Mouse (Mus musculus) C2C12 (cell line): Measurements from ENCODE around the gene Prkab1. TPM values are rescaled to one million over a fixed set of nuclear protein-coding genes. Genes with fewer than 3 reads are reported as not detected.

Experiments used
- H3K27me3 ChIP-seq: one replicate; pipeline ENCODE4 v1.6.1; 2011; ENCODE audit not compliant: control insufficient read depth, insufficient read depth, insufficient read length
- H3K36me3 ChIP-seq: one replicate; pipeline ENCODE4 v1.6.1; 2011; ENCODE audit not compliant: control insufficient read depth, insufficient read depth
- H3K4me3 ChIP-seq: one replicate; pipeline ENCODE4 v1.5.1; 2011; ENCODE audit warnings: mild to moderate bottlenecking, control low read depth; ENCODE audit not compliant: poor library complexity, insufficient read depth, severe bottlenecking
- H3K79me2 ChIP-seq: one replicate; pipeline ENCODE4 v1.6.1; 2011; ENCODE audit not compliant: control insufficient read depth, insufficient read depth
- H3K79me3 ChIP-seq: one replicate; pipeline ENCODE4 v1.6.1; 2011; ENCODE audit warnings: low read depth, control low read depth
- H3ac ChIP-seq: one replicate; pipeline ENCODE3; 2011; ENCODE audit warnings: low read depth; ENCODE audit not compliant: control insufficient read depth, insufficient read length
- CEBPB ChIP-seq: IDR thresholded peaks from one replicate; pipeline ENCODE4 v1.6.1; 2011; ENCODE audit warnings: low read depth, mild to moderate bottlenecking, control low read depth, moderate library complexity
- CTCF ChIP-seq: IDR thresholded peaks from one replicate; pipeline ENCODE4 v1.5.1; 2011; ENCODE audit not compliant: control insufficient read depth, insufficient read depth, insufficient read length
- FOSL1 ChIP-seq: IDR thresholded peaks from one replicate; pipeline ENCODE4 v1.8.0; 2011; ENCODE audit warnings: mild to moderate bottlenecking, low read length; ENCODE audit not compliant: poor library complexity, insufficient read depth, severe bottlenecking
- MAX ChIP-seq: IDR thresholded peaks from one replicate; pipeline ENCODE4 v1.6.1; 2011; ENCODE audit warnings: mild to moderate bottlenecking, control low read depth
- MYOD1 ChIP-seq: IDR thresholded peaks from one replicate; pipeline ENCODE4 v1.6.1; 2011; ENCODE audit warnings: low read depth; ENCODE audit not compliant: control insufficient read depth, insufficient read length
- MYOG ChIP-seq: IDR thresholded peaks from one replicate; pipeline ENCODE4 v1.6.1; 2011; ENCODE audit not compliant: control insufficient read depth, insufficient read length; ENCODE audit errors: extremely low read depth
- USF1 ChIP-seq: IDR thresholded peaks from one replicate; pipeline ENCODE4 v1.6.1; 2011; ENCODE audit warnings: low read depth, mild to moderate bottlenecking, control low read depth, moderate library complexity
- polyA plus RNA-seq: library from polyadenylated mRNA; unstranded; fragments of >200 nt; fragmentation: generic; extraction: Trizol; gene quantifications from one replicate; pipeline ENCODE4 v1.2.1, GENCODE M21; 2012; ENCODE audit warnings: missing spikeins

Gene Prkab1
- polyA plus RNA-seq, 1 experiment, result 48.6 TPM

DNA sequence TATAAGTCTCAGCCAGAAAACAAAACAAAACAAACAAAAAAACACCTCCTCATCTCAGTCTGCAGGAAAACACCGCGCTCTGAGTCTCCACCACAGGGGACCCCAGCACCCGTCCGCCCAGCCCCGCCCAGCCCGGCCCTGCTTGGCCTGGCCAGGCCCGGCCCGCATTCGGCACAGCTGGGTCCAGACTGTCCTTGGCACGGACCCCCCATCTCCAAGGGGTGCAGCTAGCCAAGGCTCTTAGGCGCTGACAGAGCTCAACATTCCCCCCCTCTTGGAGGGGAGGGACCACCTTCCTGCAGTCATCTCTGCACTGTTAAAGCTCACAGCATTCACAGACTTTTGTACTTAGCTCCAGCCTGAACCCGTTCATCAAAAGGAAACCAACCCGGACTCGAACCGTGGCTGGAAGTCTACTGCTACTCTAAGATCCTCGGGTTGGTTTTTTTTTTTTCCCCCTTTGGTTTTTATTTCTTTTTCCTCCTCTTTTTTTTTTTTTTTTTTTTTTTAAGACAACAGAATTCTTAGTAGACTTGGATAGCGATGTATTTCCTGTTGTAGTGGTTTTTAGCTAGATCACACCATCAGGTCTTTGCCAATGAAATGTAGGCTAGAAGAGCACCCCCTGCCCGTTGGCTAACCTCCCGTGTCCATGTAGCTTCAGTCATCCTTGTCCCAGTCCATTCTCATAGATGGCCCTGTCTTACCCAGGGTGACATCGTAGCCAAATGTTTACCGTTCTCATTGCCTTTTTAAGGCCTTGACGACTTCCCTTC is 17.8 kb downstream of the Prkab1 start:
- Histone ChIP-seq H3K79me3 (no peaks in the 10 kb centered on the region), H3K36me3 (peaks cover 10% of the 10 kb centered on the region), H3K79me2 (no peaks in the 10 kb centered on the region), H3K4me3 (no peak overlapping the region), H3K27me3 (no peaks in the 10 kb centered on the region), H3ac (no peak overlapping the region)
- TF ChIP-seq MAX (no peak), MYOD1 (no peak), CEBPB (no peak), CTCF (no peak), FOSL1 (no peak), MYOG (no peak), USF1 (no peak)

DNA sequence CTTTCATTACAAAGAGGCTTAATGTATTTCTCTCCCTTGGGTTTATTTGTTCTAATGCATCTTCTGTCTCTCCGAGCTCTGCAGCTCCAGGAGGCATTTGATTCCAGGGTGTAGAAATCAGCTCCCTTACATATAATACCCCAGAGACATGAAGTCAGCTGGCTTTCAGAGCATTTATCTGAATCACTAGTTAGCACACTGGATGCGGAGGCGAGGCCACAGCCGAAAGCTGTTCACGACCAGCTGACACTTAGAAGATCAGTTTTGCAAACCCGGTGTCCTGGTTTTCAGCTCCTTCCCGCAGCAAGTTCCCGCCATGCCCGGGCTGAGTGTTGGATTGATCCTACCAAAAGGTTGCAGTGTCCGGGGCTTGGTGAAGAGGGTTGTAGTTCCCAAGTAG is 20.0 kb downstream of the Prkab1 start:
- no peak overlapping the region for H3K4me3 ChIP-seq
- H3ac ChIP-seq, result no peak overlapping the region
- no peak for TF ChIP-seq MAX
- TF ChIP-seq MYOG, result no peak
- TF ChIP-seq CTCF, result no peak
- TF ChIP-seq CEBPB, result no peak
- no peak for TF ChIP-seq USF1
- no peak for TF ChIP-seq MYOD1
- no peak for TF ChIP-seq FOSL1
- peaks cover 26% of the 10 kb centered on the region for H3K36me3 ChIP-seq
- no peaks in the 10 kb centered on the region for H3K27me3 ChIP-seq
- no peaks in the 10 kb centered on the region for H3K79me2 ChIP-seq
- H3K79me3 ChIP-seq, result no peaks in the 10 kb centered on the region

- Histone ChIP-seq H3K79me2 (no peaks in the 10 kb centered on the region), H3K4me3 (no peak overlapping the region)
Observed at GRCm38 (mm10) chr5:116003825-116004224, 20.5 kb downstream of the Prkab1 start.

DNA sequence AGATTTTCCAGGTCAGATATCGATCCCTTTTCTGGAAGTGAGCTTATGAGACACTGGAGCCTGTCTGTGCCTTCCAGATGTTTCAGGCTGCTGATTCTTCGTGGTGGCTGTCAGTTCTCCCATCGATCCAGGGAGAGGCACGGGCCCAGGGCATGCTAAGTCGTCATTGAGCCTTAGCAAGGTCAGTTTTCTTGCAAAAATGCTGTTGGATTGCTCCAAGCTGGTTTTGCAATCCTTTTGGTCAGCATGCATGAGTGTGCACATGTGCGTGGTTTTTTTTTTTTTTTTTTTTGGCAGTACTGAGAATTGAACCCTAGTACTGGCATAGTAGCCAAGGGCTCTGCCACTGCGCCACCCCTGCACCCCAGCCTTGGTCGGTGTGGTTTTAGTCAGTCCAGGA is 21.2 kb downstream of the Prkab1 start:
- no peaks in the 10 kb centered on the region for H3K79me2 ChIP-seq
- no peaks in the 10 kb centered on the region for H3K27me3 ChIP-seq
- no peaks in the 10 kb centered on the region for H3K79me3 ChIP-seq
- H3K36me3 ChIP-seq, result peaks cover 27% of the 10 kb centered on the region
- H3ac ChIP-seq, result no peak overlapping the region
- TF ChIP-seq MYOG (no peak), MYOD1 (no peak), CTCF (no peak), MAX (no peak), CEBPB (no peak), USF1 (no peak)
- no peak overlapping the region for H3K4me3 ChIP-seq

More at GRCm38 (mm10) chr5:116003825-116004224, 20.5 kb downstream of the Prkab1 start:
- Histone ChIP-seq H3K27me3 (no peaks in the 10 kb centered on the region), H3ac (no peak overlapping the region), H3K36me3 (peaks cover 29% of the 10 kb centered on the region), H3K79me3 (no peaks in the 10 kb centered on the region)
- TF ChIP-seq CTCF, result no peak
- no peak for TF ChIP-seq USF1
- no peak for TF ChIP-seq MYOG
- TF ChIP-seq CEBPB, result no peak
- TF ChIP-seq FOSL1, result no peak
- TF ChIP-seq MYOD1, result no peak
- no peak for TF ChIP-seq MAX

GRCm38 (mm10) chr5:115997376-115997775 is 26.9 kb downstream of the Prkab1 start:
- Histone ChIP-seq H3K36me3 (peaks cover 51% of the 10 kb centered on the region), H3K79me2 (no peaks in the 10 kb centered on the region), H3ac (no peak overlapping the region), H3K4me3 (no peak overlapping the region), H3K79me3 (no peaks in the 10 kb centered on the region), H3K27me3 (no peaks in the 10 kb centered on the region)
- TF ChIP-seq CTCF (no peak), MYOG (no peak), CEBPB (no peak), MAX (no peak), FOSL1 (no peak), MYOD1 (no peak), USF1 (no peak)

DNA sequence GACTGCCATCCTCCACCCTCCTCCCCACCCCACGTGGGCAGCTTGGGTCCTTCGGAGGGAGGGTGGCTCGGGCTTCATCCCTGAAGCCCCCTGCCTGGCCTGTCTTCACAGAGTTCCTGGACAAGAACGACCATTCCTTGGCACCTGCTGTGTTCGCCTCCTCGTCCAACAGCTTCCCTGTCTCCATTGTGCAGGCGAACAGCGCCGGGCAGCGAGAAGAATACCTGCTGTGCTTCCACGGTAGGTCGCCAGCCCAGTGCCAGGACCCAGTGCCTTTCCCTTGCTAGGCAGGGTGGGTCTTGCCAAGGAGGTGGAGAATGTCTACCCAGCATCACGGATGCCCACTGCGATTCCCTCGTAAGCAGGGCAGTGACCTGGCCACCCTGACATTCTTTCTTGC is 30.2 kb downstream of the Prkab1 start:
- Histone ChIP-seq H3K79me2 (no peaks in the 10 kb centered on the region), H3K79me3 (no peaks in the 10 kb centered on the region), H3K4me3 (no peak overlapping the region), H3K36me3 (peaks cover 66% of the 10 kb centered on the region), H3K27me3 (no peaks in the 10 kb centered on the region), H3ac (no peak overlapping the region)
- TF ChIP-seq FOSL1, result no peak
- TF ChIP-seq MAX, result no peak
- no peak for TF ChIP-seq CEBPB
- TF ChIP-seq MYOD1, result no peak
- TF ChIP-seq MYOG, result no peak
- TF ChIP-seq USF1, result no peak
- no peak for TF ChIP-seq CTCF
